Mouse (Mus musculus) forebrain, embryonic 12.5 days (tissue): ENCODE measurements around the gene Stub1. TPM values are rescaled to one million over a fixed set of nuclear protein-coding genes. Genes with fewer than 3 reads are reported as not detected.
"Not testable (repeated sequence)": the region's sequence is repeated elsewhere in the genome, so short reads cannot be mapped to it uniquely, and the experiment has no call there.

Experiments used
- ATAC-seq: fragments of 200-750 bp; cut with Nextera tagmentation; 2 replicates; pipeline ENCODE4 v1.8.0; 2017; ENCODE audit warnings: moderate TSS enrichment; ENCODE audit not compliant: low FRiP score
- H3K27ac ChIP-seq: fragments of 300-500 bp; sonication (generic); 2 replicates; pipeline ENCODE4 v1.5.1; 2016; ENCODE audit warnings: mild to moderate bottlenecking
- H3K27me3 ChIP-seq: fragments of 300-500 bp; sonication (generic); 2 replicates; pipeline ENCODE4 v1.6.1; 2016; ENCODE audit warnings: mild to moderate bottlenecking
- H3K36me3 ChIP-seq: fragments of 300-500 bp; sonication (generic); replicated peaks from 2 replicates; pipeline ENCODE4 v1.6.1; 2016; ENCODE audit warnings: mild to moderate bottlenecking
- H3K4me1 ChIP-seq: fragments of 300-500 bp; sonication (generic); 2 replicates; pipeline ENCODE4 v1.6.1; 2016
- H3K4me2 ChIP-seq: fragments of 300-500 bp; sonication (generic); 2 replicates; pipeline ENCODE4 v1.6.1; 2016; ENCODE audit warnings: mild to moderate bottlenecking, moderate library complexity
- H3K4me3 ChIP-seq: fragments of 300-500 bp; sonication (generic); replicated peaks from 2 replicates; pipeline ENCODE4 v1.5.1; 2016; ENCODE audit warnings: mild to moderate bottlenecking
- H3K9ac ChIP-seq: fragments of 300-500 bp; sonication (generic); 2 replicates; pipeline ENCODE4 v1.6.1; 2016; ENCODE audit warnings: mild to moderate bottlenecking
- H3K9me3 ChIP-seq: fragments of 300-500 bp; sonication (generic); 2 replicates; pipeline ENCODE4 v1.6.1; 2016
- WGBS: fragments of 180-500 bp; shearing (Covaris S2); methylation state at CpG from one replicate; pipeline ENCODE4 v1.1.7; 2016; 5-methylcytosine and 5-hydroxymethylcytosine counted together
- polyA plus RNA-seq: library from polyadenylated mRNA; unstranded; fragments of >200 nt; fragmentation: Nextera tagmentation; extraction: Ambion mirVana; gene quantifications from 2 replicates; pipeline ENCODE4 v1.2.1, GENCODE M21; 2016

Gene Stub1
- polyA plus RNA-seq, 1 experiment from 2014 or later: 288 TPM

DNA sequence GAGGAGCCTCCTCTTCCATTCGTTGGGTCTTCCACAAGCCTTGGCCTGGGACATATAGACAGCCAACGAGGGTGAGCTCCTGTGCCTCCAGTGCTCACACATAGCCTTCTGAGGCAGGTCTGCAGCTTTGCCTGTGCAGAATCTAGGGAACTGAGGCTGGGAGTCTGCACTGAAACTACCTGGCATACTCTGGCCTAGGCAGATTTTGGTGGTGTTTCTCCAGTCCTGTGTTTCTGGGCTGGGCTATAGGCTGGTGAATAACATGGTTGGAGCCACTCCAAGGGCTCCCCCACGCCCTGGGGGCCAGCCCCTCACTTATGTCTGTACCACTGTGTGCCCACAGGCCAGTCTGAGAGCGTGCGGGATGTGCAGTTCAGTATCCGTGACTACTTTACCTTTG is 7.9 kb downstream of the Stub1 start:
- Histone ChIP-seq H3K9ac (no peak overlapping the region), H3K4me1 (peaks cover 61% of the 10 kb centered on the region), H3K4me2 (peak overlapping the region; percentile 95; the same call in 1 of the 2 replicates), H3K36me3 (peaks cover 31% of the 10 kb centered on the region), H3K27ac (no peak overlapping the region), H3K9me3 (no peaks in the 10 kb centered on the region), H3K27me3 (peaks cover 8% of the 10 kb centered on the region), H3K4me3 (0 out of 2 replicates have a peak overlapping the region, but pooled peaks have one; percentile 4)
- no peak for ATAC-seq
- 93% methylated on average over 6 of the region's 6 CpGs for WGBS

DNA sequence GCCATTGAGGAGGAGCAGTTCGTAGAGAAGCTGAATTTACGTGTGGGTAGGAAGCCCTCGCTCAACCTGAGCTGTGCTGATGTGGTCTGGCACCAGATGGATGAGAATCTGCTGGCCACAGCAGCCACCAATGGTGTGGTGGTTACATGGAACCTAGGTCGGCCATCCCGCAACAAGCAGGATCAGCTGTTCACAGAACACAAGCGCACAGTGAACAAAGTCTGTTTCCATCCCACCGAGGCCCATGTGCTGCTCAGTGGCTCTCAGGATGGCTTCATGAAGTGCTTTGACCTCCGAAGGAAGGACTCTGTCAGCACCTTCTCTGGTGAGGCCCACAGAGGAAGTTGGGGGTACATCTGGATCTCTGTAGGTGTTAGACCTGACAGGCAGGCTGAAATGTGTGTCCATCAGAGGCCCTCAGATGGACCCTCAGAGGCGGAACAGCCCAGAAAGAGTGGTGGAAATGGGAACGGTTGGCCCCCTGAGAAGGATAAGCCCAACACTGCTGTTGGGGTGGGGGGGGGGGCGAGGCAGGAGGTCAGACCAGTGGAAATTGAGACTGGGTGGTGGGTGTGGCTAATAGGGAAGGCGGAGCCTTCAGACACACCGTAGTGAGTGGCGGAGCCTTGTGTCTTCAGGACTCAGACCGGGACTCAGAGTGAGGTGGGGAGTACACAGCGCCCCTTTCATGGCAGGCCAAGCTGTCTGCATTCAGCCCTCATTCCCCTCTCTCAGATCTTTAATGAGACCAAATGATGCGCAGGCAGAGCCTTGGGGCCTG is 8.7 kb downstream of the Stub1 start:
- H3K4me3 ChIP-seq: peak overlapping the region; percentile 61
- H3K27ac ChIP-seq: no peak overlapping the region
- peaks cover 55% of the 10 kb centered on the region for H3K4me1 ChIP-seq
- no peaks in the 10 kb centered on the region for H3K9me3 ChIP-seq
- WGBS: 78% methylated on average over 17 of the region's 17 CpGs
- peaks cover 16% of the 10 kb centered on the region for H3K27me3 ChIP-seq
- peak overlapping the region; percentile 95 for H3K4me2 ChIP-seq
- H3K36me3 ChIP-seq: peaks cover 26% of the 10 kb centered on the region
- peak overlapping the region; percentile 76 for H3K9ac ChIP-seq
- no peak for ATAC-seq

DNA sequence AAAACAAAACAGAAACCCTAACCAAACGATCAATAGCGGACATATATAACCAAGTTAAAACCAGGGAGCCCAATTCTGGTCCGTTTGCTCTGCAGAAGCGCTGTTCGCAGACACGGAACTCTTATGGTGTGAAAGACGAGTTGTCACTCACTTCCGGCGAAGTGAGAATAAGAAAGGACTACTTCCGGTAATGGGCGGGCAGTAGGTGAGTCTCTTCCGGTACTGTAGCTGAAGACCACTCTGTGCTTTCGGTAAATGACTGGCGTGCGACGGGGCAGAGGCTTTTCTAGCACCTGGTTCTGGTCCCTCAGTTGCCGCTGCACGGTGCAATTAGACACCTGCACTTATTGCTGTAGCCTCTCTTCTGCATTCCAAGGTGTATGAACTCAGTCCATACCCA is 9.8 kb downstream of the Stub1 start, which contains the start of gene Wdr24:
TSS of gene Wdr24 (plus strand) at position 176 of the 400 bp plus-strand sequence.
- H3K4me3 ChIP-seq: peak within 1 kb of the TSS; percentile 61
- H3K9me3 ChIP-seq: no peaks in the 10 kb centered on the region
- peak within 1 kb of the TSS; percentile 73; the same call in 1 of the 2 replicates for H3K27ac ChIP-seq
- WGBS: under 1% methylated on average over 18 of the region's 18 CpGs
- H3K4me1 ChIP-seq: peaks cover 55% of the 10 kb centered on the region
- peak within 1 kb of the TSS; percentile 95 for H3K4me2 ChIP-seq
- H3K27me3 ChIP-seq: peaks cover 27% of the 10 kb centered on the region
- ATAC-seq: peak; percentile 71; the same call in 1 of the 2 replicates
- peak within 1 kb of the TSS; percentile 76 for H3K9ac ChIP-seq
- peaks cover 28% of the 10 kb centered on the region for H3K36me3 ChIP-seq

DNA sequence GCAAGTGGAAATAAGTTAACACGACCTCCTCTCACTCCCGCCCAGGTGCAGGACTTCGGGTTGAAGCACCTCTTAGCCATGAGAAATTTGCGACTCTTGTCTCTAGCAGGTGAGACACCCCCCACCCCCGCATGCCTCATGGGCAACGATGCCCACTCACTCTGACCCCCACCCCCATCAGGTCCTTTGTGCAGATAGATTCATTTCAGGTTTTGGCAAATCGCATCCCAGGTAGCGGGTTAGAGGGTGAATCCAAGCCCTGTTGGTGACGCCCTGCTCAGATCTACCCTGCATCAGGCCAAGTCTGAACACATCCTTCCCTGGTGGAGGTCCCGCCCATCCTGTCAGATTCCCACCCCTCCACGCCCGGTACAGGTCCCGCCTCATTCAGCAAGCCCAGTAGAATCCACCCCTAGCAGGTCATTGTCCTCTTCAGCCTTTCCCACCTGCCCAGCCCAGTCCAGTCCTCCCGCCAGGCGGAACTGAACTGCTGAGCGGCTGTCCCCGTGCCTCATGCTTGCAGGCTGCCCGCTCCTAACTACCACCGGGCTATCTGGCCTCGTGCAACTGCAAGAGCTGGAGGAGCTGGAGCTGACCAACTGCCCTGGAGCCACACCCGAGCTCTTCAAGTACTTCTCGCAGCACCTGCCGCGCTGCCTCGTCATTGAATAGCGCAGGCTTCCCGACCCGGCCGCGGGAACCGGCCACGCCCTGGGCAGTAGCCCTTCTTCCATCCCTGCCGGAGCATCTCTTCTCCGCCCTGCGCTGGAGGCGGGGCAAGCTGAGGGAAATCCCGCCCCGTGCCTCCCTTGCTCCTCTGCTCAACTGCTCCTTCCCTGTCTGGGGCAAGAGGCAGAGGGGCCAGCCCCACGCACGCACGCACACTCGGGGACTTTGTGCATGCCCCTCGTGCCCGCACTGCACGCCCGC is 14.1 kb downstream of the Stub1 start:
- peak overlapping the region; percentile 38 for H3K4me2 ChIP-seq
- no peaks in the 10 kb centered on the region for H3K9me3 ChIP-seq
- H3K4me3 ChIP-seq: peak overlapping the region; percentile 21
- H3K27me3 ChIP-seq: peaks cover 42% of the 10 kb centered on the region
- H3K4me1 ChIP-seq: peaks cover 18% of the 10 kb centered on the region
- H3K36me3 ChIP-seq: peaks cover 26% of the 10 kb centered on the region
- no peak overlapping the region for H3K27ac ChIP-seq
- WGBS: 8% methylated on average over 46 of the region's 46 CpGs
- ATAC-seq: no peak
- H3K9ac ChIP-seq: no peak overlapping the region

DNA sequence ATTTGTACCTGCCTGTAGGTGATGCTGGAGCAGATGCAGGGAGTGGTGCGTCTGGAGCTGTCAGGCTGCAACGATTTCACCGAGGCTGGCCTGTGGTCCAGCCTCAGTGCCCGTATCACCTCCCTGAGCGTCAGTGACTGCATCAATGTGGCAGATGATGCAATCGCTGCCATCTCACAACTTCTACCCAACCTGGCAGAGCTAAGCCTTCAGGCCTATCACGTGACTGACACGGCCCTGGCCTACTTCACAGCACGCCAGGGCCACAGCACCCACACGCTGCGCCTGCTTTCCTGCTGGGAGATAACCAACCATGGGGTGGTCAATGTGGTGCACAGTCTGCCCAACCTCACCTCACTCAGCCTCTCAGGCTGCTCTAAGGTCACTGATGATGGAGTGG is 15.5 kb downstream of the Stub1 start:
- Histone ChIP-seq H3K27me3 (peaks cover 46% of the 10 kb centered on the region), H3K9ac (no peak overlapping the region), H3K4me2 (no peak overlapping the region), H3K4me1 (peaks cover 19% of the 10 kb centered on the region), H3K9me3 (no peaks in the 10 kb centered on the region), H3K27ac (no peak overlapping the region), H3K4me3 (no peak overlapping the region), H3K36me3 (peaks cover 26% of the 10 kb centered on the region)
- 87% methylated on average over 11 of the region's 11 CpGs for WGBS
- no peak for ATAC-seq

DNA sequence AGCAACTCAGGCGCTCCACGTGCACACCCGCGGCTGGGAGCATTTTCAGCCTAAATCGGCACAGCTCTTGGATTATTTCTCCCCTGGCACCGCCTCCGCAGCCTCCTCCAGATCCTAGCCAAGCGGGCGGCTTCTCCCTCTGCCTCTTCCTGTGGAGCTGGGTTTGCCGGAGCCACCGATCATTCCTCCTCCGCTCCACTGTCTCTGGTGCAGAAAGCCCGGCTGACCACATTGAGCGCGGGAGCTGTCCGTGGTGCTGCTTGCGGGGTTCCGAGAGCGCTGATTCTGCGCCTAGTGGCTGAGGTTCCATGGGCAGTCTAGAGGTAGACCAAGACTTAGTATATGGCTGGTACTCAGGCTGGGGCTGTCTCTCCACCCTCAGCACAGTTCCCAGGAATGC is 19.7 kb downstream of the Stub1 start:
- Histone ChIP-seq H3K27me3 (peaks cover 35% of the 10 kb centered on the region), H3K36me3 (peaks cover 22% of the 10 kb centered on the region), H3K4me2 (peak overlapping the region; percentile 13; the same call in 1 of the 2 replicates), H3K4me3 (0 out of 2 replicates have a peak overlapping the region, but pooled peaks have one; percentile 3), H3K4me1 (peaks cover 37% of the 10 kb centered on the region), H3K27ac (no peak overlapping the region), H3K9ac (0 out of 2 replicates have a peak overlapping the region, but pooled peaks have one; percentile 21), H3K9me3 (no peaks in the 10 kb centered on the region)
- ATAC-seq: no peak
- 4% methylated on average over 20 of the region's 20 CpGs for WGBS

DNA sequence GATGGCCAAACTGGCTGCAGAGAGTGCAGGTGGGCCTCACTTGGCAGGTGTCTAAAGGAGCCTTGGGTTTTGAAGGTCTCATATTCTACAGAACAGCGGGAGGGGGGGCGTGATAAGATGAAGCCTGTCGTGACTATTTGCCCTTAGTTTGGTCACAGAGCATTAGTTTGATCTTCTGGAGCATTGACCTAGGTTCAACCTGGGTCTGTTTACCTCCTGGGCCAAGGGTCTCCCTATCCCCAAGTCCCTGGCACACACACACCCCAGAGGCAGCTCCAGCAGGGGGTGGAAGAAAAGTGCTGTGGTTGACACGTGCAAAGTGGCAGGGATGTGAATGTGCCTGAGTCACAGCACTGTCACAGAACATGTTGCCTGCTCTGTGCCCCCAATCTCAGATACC is 22.3 kb downstream of the Stub1 start:
- Histone ChIP-seq H3K4me1 (peaks cover 44% of the 10 kb centered on the region), H3K4me3 (0 out of 2 replicates have a peak overlapping the region, but pooled peaks have one; percentile 85), H3K27ac (no peak overlapping the region), H3K36me3 (no peaks in the 10 kb centered on the region), H3K27me3 (peaks cover 20% of the 10 kb centered on the region), H3K9ac (no peak overlapping the region), H3K4me2 (peak overlapping the region; percentile 80), H3K9me3 (no peaks in the 10 kb centered on the region)
- WGBS: 81% methylated on average over 4 of the region's 4 CpGs
- no peak for ATAC-seq

DNA sequence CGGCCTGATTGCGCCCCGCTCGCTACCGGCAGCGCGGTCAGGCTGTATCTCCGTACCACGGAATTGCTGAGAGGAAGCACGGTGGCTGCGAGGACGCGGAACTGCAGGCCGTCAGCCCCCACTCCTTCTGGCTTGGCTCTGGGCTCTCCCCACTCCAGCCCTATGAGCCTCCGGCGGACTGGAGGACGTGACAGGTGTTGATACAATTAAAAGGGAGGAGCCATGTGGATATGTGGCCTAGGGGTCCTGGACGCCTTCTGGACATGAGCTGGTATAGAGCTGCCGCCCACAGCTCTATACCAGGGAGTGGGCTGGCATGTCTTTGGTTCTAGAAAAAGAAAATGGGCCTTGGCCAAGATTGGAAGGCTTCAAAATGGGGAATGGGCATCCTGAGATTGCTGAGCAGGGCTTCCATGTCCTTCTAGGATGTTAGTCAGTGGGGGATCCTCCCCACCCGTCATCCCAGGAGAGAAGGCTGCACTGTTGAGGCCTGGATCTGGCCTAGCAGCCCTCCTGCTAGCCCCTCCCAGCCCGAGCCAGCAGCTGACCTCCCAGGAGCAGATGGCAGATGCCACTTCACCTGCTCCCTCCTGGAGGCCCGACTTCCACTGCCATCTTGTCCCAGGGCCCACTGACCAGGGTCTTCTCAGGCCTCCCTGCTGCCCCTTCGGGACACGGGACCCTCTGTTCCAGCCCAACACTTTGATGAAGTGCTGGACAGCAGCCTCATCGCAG is 23.4 kb downstream of the Stub1 start:
- Histone ChIP-seq H3K36me3 (no peaks in the 10 kb centered on the region), H3K27ac (peak overlapping the region; percentile 97), H3K4me3 (peak overlapping the region; percentile 85), H3K4me1 (peaks cover 44% of the 10 kb centered on the region), H3K9ac (peak overlapping the region; percentile 97), H3K9me3 (no peaks in the 10 kb centered on the region), H3K27me3 (peaks cover 20% of the 10 kb centered on the region), H3K4me2 (peak overlapping the region; percentile 80)
- WGBS: 11% methylated on average over 25 of the region's 25 CpGs
- peak; percentile 67 for ATAC-seq

DNA sequence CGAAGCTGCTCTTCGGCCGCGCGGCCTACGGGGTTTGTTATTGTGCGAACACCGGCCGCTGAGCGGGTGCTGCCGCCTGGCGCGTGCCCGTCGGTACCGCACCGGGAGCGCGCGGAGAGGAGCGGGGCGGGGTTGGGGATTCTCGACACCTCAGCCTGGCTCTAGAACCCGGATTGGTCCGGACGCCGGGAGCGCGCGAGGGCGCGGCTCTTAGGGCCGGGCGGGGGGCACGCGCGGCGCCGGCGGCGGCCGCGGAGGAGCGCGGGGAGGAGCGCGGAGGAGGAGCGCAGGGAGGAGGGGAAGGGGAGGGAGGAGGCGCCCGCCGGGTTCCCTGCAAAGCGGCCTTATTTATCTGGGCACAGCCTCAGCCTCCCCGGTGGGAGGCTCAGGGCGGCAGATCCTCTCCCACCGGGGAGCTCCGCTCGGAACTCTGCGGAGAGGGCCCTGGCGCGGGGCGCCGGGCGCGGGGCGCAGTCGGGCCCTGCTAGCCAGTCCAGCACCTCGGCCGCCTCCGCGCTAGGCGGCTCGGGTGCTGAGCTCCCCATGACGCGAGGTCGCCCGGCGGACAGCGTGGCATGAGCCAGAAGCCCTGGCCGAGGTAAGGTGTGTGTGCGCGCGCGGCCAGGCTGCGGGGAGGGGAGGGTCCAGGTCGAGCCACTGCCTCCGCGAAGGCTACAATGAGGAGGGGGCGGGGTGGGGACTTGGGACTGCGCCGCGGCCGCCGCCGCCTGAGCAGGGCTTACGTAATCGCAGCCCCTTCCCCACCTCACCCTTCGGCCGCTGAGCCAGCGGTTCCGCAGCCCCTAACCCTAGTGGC is 24.2 kb downstream of the Stub1 start, which contains the start of gene Fbxl16:
TSS of gene Fbxl16 (plus strand) at position 297 of the 817 bp plus-strand sequence.
- Histone ChIP-seq H3K4me1 (peaks cover 47% of the 10 kb centered on the region), H3K9ac (peak within 1 kb of the TSS; percentile 97), H3K4me3 (peak within 1 kb of the TSS; percentile 85), H3K36me3 (no peaks in the 10 kb centered on the region), H3K4me2 (peak within 1 kb of the TSS; percentile 80), H3K27ac (peak within 1 kb of the TSS; percentile 97), H3K27me3 (peaks cover 20% of the 10 kb centered on the region), H3K9me3 (no peaks in the 10 kb centered on the region)
- under 1% methylated on average over 76 of the region's 100 CpGs for WGBS
- peak; percentile 86 for ATAC-seq

DNA sequence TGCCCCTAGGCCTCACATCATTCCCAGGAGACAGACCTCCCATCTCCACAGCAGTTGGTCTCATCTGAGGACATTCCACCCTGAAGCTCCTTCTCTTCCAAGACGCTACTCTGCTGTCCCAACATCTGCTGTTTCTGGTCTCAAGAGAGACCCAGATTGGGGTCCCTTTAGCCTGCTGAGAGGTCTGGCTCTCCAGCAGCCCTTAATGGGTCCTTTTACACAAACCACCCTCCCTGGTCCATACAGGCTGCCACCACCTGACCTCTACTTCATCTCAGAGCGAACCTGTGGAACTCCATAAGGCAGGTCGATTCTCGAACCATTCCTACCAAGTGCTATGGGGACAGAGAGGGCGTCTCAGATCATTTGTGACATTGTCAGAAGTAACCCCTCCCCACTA is 25.2 kb downstream of the Stub1 start:
- 0 out of 2 replicates have a peak, but pooled peaks have one; percentile 0 for ATAC-seq
- Histone ChIP-seq H3K4me2 (peak overlapping the region; percentile 80), H3K9ac (peak overlapping the region; percentile 97), H3K9me3 (no peaks in the 10 kb centered on the region), H3K36me3 (no peaks in the 10 kb centered on the region), H3K27me3 (peaks cover 20% of the 10 kb centered on the region), H3K27ac (peak overlapping the region; percentile 97), H3K4me1 (peaks cover 51% of the 10 kb centered on the region), H3K4me3 (peak overlapping the region; percentile 85)
- 35% methylated on average over 5 of the region's 5 CpGs for WGBS

DNA sequence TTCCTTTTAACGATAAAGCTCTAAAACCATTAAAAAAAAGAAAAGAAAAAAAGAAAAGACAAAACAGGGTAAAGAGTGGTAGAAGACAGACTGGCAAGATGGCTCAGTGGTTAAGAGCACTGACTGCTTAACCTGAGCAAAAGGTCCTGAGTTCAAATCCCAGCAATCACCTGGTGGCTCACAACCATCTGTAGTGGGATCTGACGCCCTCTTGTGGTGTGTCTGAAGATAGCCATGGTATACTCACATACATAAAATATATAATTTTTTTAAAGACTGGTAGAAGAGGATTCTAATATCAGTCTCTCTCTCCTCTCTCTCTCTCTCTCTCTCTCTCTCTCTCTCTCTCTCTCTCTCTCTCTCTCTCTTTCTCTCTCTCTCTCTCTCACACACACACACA is 25.8 kb downstream of the Stub1 start:
- not testable (repeated sequence) for H3K9me3 ChIP-seq, H3K36me3 ChIP-seq, H3K4me2 ChIP-seq, ATAC-seq, H3K4me3 ChIP-seq, H3K27ac ChIP-seq, H3K9ac ChIP-seq
- Histone ChIP-seq H3K27me3 (peaks cover 14% of the 10 kb centered on the region), H3K4me1 (peaks cover 51% of the 10 kb centered on the region)
- 40% methylated on average over 2 of the region's 2 CpGs for WGBS
